Mouse (Mus musculus): ENCODE results near the gene Rasgrf1.
"Not testable (repeated sequence)": the region's sequence is repeated elsewhere in the genome, so short reads cannot be mapped to it uniquely, and the experiment has no call there.

The Rasgrf1 gene

GRCm38 (mm10) chr9:90033922-90034321, 124.2 kb downstream of the Rasgrf1 start:
- in situ Hi-C loops (cut with MboI; ENCODE audit: unreplicated experiment in 2 of 2): no loop called here

- in situ Hi-C loops (cut with MboI; ENCODE audit: unreplicated experiment in 2 of 2): no loop called here
These were observed 125.5 kb downstream of the Rasgrf1 start for GRCm38 (mm10) chr9:90035168-90035567.

GRCm38 (mm10) chr9:90035794-90036193, 126.1 kb downstream of the Rasgrf1 start:
- in situ Hi-C loops (cut with MboI; ENCODE audit: unreplicated experiment in 2 of 2): no loop called here

GRCm38 (mm10) chr9:90036313-90036712, 126.6 kb downstream of the Rasgrf1 start:
- in situ Hi-C loops (cut with MboI; ENCODE audit: unreplicated experiment in 2 of 2): no loop called here

GRCm38 (mm10) chr9:90038535-90038934, 128.8 kb downstream of the Rasgrf1 start:
- in situ Hi-C loops (cut with MboI; ENCODE audit: unreplicated experiment in 2 of 2): no loop called here

GRCm38 (mm10) chr9:90040916-90041315, 131.2 kb downstream of the Rasgrf1 start:
- in situ Hi-C loops (cut with MboI; ENCODE audit: unreplicated experiment in 2 of 2): no loop called here

- in situ Hi-C loops (cut with MboI; ENCODE audit: unreplicated experiment in 2 of 2): no loop called here
These were observed 131.8 kb downstream of the Rasgrf1 start for GRCm38 (mm10) chr9:90041556-90041955.

GRCm38 (mm10) chr9:90042906-90043305, 133.2 kb downstream of the Rasgrf1 start:
- in situ Hi-C loops (cut with MboI; ENCODE audit: unreplicated experiment in 2 of 2): not testable (repeated sequence)

GRCm38 (mm10) chr9:90045191-90045590, 135.5 kb downstream of the Rasgrf1 start:
- in situ Hi-C loops (cut with MboI; ENCODE audit: unreplicated experiment in 2 of 2): no loop called here

GRCm38 (mm10) chr9:90047937-90048627, 138.4 kb downstream of the Rasgrf1 start:
- in situ Hi-C loops (cut with MboI; ENCODE audit: unreplicated experiment in 2 of 2): no loop called here

GRCm38 (mm10) chr9:90053852-90054251, 144.1 kb downstream of the Rasgrf1 start, which contains the start of gene Ctsh:
TSS of gene Ctsh (plus strand) at chr9:90054152.
- in situ Hi-C loops (cut with MboI; ENCODE audit: unreplicated experiment in 2 of 2): loop anchor here in 1 of 2 experiments (25.0 kb wide), 1 partner anchor 842 kb away; the partner anchor contains the start of gene Mthfs

- in situ Hi-C loops (cut with MboI; ENCODE audit: unreplicated experiment in 2 of 2): loop anchor here in 1 of 2 experiments (25.0 kb wide), 1 partner anchor 842 kb away; the partner anchor contains the start of gene Mthfs
These were observed 144.8 kb downstream of the Rasgrf1 start for GRCm38 (mm10) chr9:90054371-90055145.

- in situ Hi-C loops (cut with MboI; ENCODE audit: unreplicated experiment in 2 of 2): loop anchor here in 1 of 2 experiments (25.0 kb wide), 1 partner anchor 843 kb away; the partner anchor contains the start of gene Mthfs
These were observed 145.7 kb downstream of the Rasgrf1 start for GRCm38 (mm10) chr9:90055409-90055808.

GRCm38 (mm10) chr9:90055911-90056310, 146.2 kb downstream of the Rasgrf1 start:
- in situ Hi-C loops (cut with MboI; ENCODE audit: unreplicated experiment in 2 of 2): loop anchor here in 1 of 2 experiments (25.0 kb wide), 1 partner anchor 844 kb away; the partner anchor contains the start of gene Mthfs

GRCm38 (mm10) chr9:90056716-90057115, 147.0 kb downstream of the Rasgrf1 start:
- in situ Hi-C loops (cut with MboI; ENCODE audit: unreplicated experiment in 2 of 2): loop anchor here in 1 of 2 experiments (25.0 kb wide), 1 partner anchor 844 kb away; the partner anchor contains the start of gene Mthfs

GRCm38 (mm10) chr9:90059828-90060573, 150.3 kb downstream of the Rasgrf1 start:
- in situ Hi-C loops (cut with MboI; ENCODE audit: unreplicated experiment in 2 of 2): loop anchor here in 1 of 2 experiments (25.0 kb wide), 1 partner anchor 848 kb away; the partner anchor contains the start of gene Mthfs

GRCm38 (mm10) chr9:90060574-90060875, 150.8 kb downstream of the Rasgrf1 start:
- in situ Hi-C loops (cut with MboI; ENCODE audit: unreplicated experiment in 2 of 2): loop anchor here in 1 of 2 experiments (25.0 kb wide), 1 partner anchor 848 kb away; the partner anchor contains the start of gene Mthfs

- in situ Hi-C loops (cut with MboI; ENCODE audit: unreplicated experiment in 2 of 2): loop anchor here in 1 of 2 experiments (25.0 kb wide), 1 partner anchor 849 kb away; the partner anchor contains the start of gene Mthfs
These were observed 151.2 kb downstream of the Rasgrf1 start for GRCm38 (mm10) chr9:90060932-90061331.

GRCm38 (mm10) chr9:90067341-90067740, 157.6 kb downstream of the Rasgrf1 start:
- in situ Hi-C loops (cut with MboI; ENCODE audit: unreplicated experiment in 2 of 2): loop anchor here in 1 of 2 experiments (25.0 kb wide), 1 partner anchor 855 kb away; the partner anchor contains the start of gene Mthfs

GRCm38 (mm10) chr9:90068786-90069185, 159.1 kb downstream of the Rasgrf1 start:
- in situ Hi-C loops (cut with MboI; ENCODE audit: unreplicated experiment in 2 of 2): loop anchor here in 1 of 2 experiments (25.0 kb wide), 1 partner anchor 856 kb away; the partner anchor contains the start of gene Mthfs

Measured in v-Abl transformed pro-B cells (cell line).